Comparison of ENCODE assay signal across 25 mouse cellular contexts in genomic region chr1:173977622-173978021, GRCm38 (mm10). TPM values are rescaled to one million over a fixed set of nuclear protein-coding genes. Genes with fewer than 3 reads are reported as not detected.
DNase-seq lines count a peak whose midpoint lies in the region; ATAC-seq lines count a peak whose summit lies in the region.
"Had no signal": no experiment of that assay in that cellular context is flagged by ENCODE, and none has a peak within 500 bp of the region (broad histone marks: within the 10 kb centered on the region; RNA-seq: fewer than 3 reads in every experiment).

No protein-coding gene starts in this region.

- no peaks in the 10 kb centered on the region for H3K4me1 ChIP-seq in midbrain, embryonic 16.5 days (ENCODE audit: control insufficient read depth, insufficient read depth, low read length)
- H3K4me1 ChIP-seq: embryonic facial prominence, embryonic 10.5 days; forebrain, embryonic 13.5 days; hindbrain, embryonic 12.5 days had no signal

- ATAC-seq in megakaryocyte, adult 5-6 weeks (ENCODE audit: poor library complexity, severe bottlenecking) = peak; percentile 93
- no peak for ATAC-seq in midbrain, embryonic 16.5 days
- ATAC-seq: forebrain, embryonic 13.5 days; forebrain, postnatal 0 days; hindbrain, postnatal 0 days had no signal

- H3K9me3 ChIP-seq in midbrain, embryonic 16.5 days (replicated peaks; ENCODE audit: control insufficient read depth, low read length, poor library complexity, severe bottlenecking) = no peaks in the 10 kb centered on the region
- H3K9me3 ChIP-seq: embryonic facial prominence, embryonic 10.5 days; forebrain, embryonic 13.5 days; heart, embryonic 13.5 days; hindbrain, embryonic 12.5 days had no signal

- no peaks in the 10 kb centered on the region for H3K36me3 ChIP-seq in splenic B cell, adult 2 months (ENCODE audit: control insufficient read depth, insufficient read depth, low read length, poor library complexity, severe bottlenecking)
- no peaks in the 10 kb centered on the region for H3K36me3 ChIP-seq in midbrain, embryonic 16.5 days (ENCODE audit: control insufficient read depth, insufficient read depth, low read length)
- H3K36me3 ChIP-seq: embryonic facial prominence, embryonic 10.5 days; G1E; heart, embryonic 13.5 days; hindbrain, embryonic 12.5 days had no signal

- no peak overlapping the region for H3K4me3 ChIP-seq in midbrain, embryonic 16.5 days (ENCODE audit: low read depth, low read length)
- H3K4me3 ChIP-seq: embryonic facial prominence, embryonic 10.5 days; forebrain, embryonic 13.5 days; gastrocnemius, adult 2 months; heart, embryonic 13.5 days; hindbrain, embryonic 12.5 days had no signal

- H3K4me2 ChIP-seq in midbrain, embryonic 16.5 days (ENCODE audit: low read length) = no peak overlapping the region
- H3K4me2 ChIP-seq: forebrain, embryonic 13.5 days; heart, embryonic 13.5 days; hindbrain, embryonic 12.5 days had no signal

- H3K27me3 ChIP-seq in splenic B cell, adult 2 months (ENCODE audit: control insufficient read depth, insufficient read depth, low read length, poor library complexity, severe bottlenecking) = no peaks in the 10 kb centered on the region
- H3K27me3 ChIP-seq in midbrain, embryonic 16.5 days (ENCODE audit: control insufficient read depth, insufficient read depth, low read depth, low read length) = no peaks in the 10 kb centered on the region
- H3K27me3 ChIP-seq: forebrain, embryonic 13.5 days; heart, embryonic 13.5 days; hindbrain, embryonic 12.5 days had no signal

- peak; percentile 6 to 18 for DNase-seq in spleen, postnatal 36 days (ENCODE audit: low spot score in 2 of 2)
- DNase-seq in spleen, postnatal 10 days (ENCODE audit: low spot score in 2 of 2) = no peak
- DNase-seq in ZHBTc4 (ENCODE audit: low read depth, low spot score) = peak; percentile 0
- DNase-seq in splenic B cell, adult 2 months (ENCODE audit: low read depth, low spot score) = peak; percentile 73
- no peak for DNase-seq in testis, postnatal 10 days (ENCODE audit: low spot score)
- no peak for DNase-seq in thymus, postnatal 0 days (ENCODE audit: low spot score)
- DNase-seq: adrenal gland, adult 8-10 months; adrenal gland, postnatal 36 days; cerebellum, adult 8-10 months; cerebellum, postnatal 25 days; forebrain, postnatal 0 days; gastrocnemius, adult 2 months; gastrocnemius, postnatal 25 days; heart, adult 11 months; heart, postnatal 36 days had no signal

- no peak overlapping the region for H3K9ac ChIP-seq in midbrain, embryonic 16.5 days (ENCODE audit: low read depth, low read length)
- H3K9ac ChIP-seq: forebrain, embryonic 13.5 days; forebrain, postnatal 0 days; heart, embryonic 13.5 days; hindbrain, embryonic 12.5 days had no signal

- no peak overlapping the region for H3K27ac ChIP-seq in midbrain, embryonic 16.5 days (ENCODE audit: low read length)
- H3K27ac ChIP-seq: embryonic facial prominence, embryonic 10.5 days; forebrain, embryonic 13.5 days; gastrocnemius, adult 2 months; heart, embryonic 13.5 days; hindbrain, embryonic 12.5 days; hindbrain, postnatal 0 days had no signal

RNA-seq across cellular contexts. Expression of gene Ifi202b, which starts 4.9 kb away (rescaled TPM):
- not detected in 2 replicates for total RNA-seq in megakaryocyte, adult 5-6 weeks (2015)
- not detected in 2 replicates for total RNA-seq in megakaryocyte, adult 5-6 weeks (2017)
- polyA plus RNA-seq in midbrain, embryonic 16.5 days (2015; fragmentation: Nextera tagmentation; extraction: Ambion mirVana) = 0.10 TPM in 1 of 2 replicates, not detected in the other
- polyA plus RNA-seq in thymus, postnatal 0 days (2015; fragmentation: Nextera tagmentation; extraction: Ambion mirVana) = 4.4 and 6.3 TPM in 2 replicates
- total RNA-seq: adrenal gland, adult 8-10 months; adrenal gland, postnatal 36 days; forebrain, postnatal 0 days; gastrocnemius, adult 2 months; gastrocnemius, postnatal 25 days; heart, postnatal 36 days; hindbrain, postnatal 0 days had no signal
- polyA plus RNA-seq: embryonic facial prominence, embryonic 10.5 days; forebrain, embryonic 13.5 days; forebrain, postnatal 0 days; G1E; heart, embryonic 13.5 days; heart, postnatal 0 days; hindbrain, embryonic 12.5 days; intestine, embryonic 14.5 days had no signal

RNA-seq across cellular contexts. Expression of gene Ifi203, which starts 35.1 kb away (rescaled TPM):
- 263 and 285 TPM in 2 replicates for total RNA-seq in megakaryocyte, adult 5-6 weeks (2015)
- total RNA-seq in megakaryocyte, adult 5-6 weeks (2017) = 122 and 154 TPM in 2 replicates
- 0.35 and 0.47 TPM in 2 replicates for polyA plus RNA-seq in midbrain, embryonic 16.5 days (2015; fragmentation: Nextera tagmentation; extraction: Ambion mirVana)
- 43.8 and 44.3 TPM in 2 replicates for polyA plus RNA-seq in thymus, postnatal 0 days (2015; fragmentation: Nextera tagmentation; extraction: Ambion mirVana)
- polyA plus RNA-seq: embryonic facial prominence, embryonic 10.5 days; G1E had no signal

RNA-seq across cellular contexts. Expression of gene Mndal, which starts 35.3 kb away (rescaled TPM):
- 360 and 361 TPM in 2 replicates for total RNA-seq in megakaryocyte, adult 5-6 weeks (2015)
- total RNA-seq in megakaryocyte, adult 5-6 weeks (2017) = 254 and 258 TPM in 2 replicates
- polyA plus RNA-seq in midbrain, embryonic 16.5 days (2015; fragmentation: Nextera tagmentation; extraction: Ambion mirVana) = 1.1 and 1.2 TPM in 2 replicates
- 79.6 and 80.1 TPM in 2 replicates for polyA plus RNA-seq in thymus, postnatal 0 days (2015; fragmentation: Nextera tagmentation; extraction: Ambion mirVana)
- polyA plus RNA-seq: embryonic facial prominence, embryonic 10.5 days; G1E had no signal

RNA-seq across cellular contexts. Expression of gene Ifi205, which starts 54.0 kb away (rescaled TPM):
- 33.5 and 35.2 TPM in 2 replicates for total RNA-seq in megakaryocyte, adult 5-6 weeks (2015)
- total RNA-seq in megakaryocyte, adult 5-6 weeks (2017) = 25.3 and 27.3 TPM in 2 replicates
- not detected in 2 replicates for polyA plus RNA-seq in midbrain, embryonic 16.5 days (2015; fragmentation: Nextera tagmentation; extraction: Ambion mirVana)
- polyA plus RNA-seq in thymus, postnatal 0 days (2015; fragmentation: Nextera tagmentation; extraction: Ambion mirVana) = 10.2 and 10.4 TPM in 2 replicates
- total RNA-seq: forebrain, postnatal 0 days; hindbrain, postnatal 0 days had no signal
- polyA plus RNA-seq: embryonic facial prominence, embryonic 10.5 days; forebrain, embryonic 13.5 days; forebrain, postnatal 0 days; G1E; hindbrain, embryonic 12.5 days; hindbrain, postnatal 0 days had no signal

Comparison
In these comparisons a context has a peak if more than half of its experiments do, and no peak if none do; other contexts are left out.
1. DNase-seq: peak in spleen, postnatal 36 days (2 of 2), ZHBTc4 (single experiment) and splenic B cell, adult 2 months (single experiment); none in spleen, postnatal 10 days (0 of 2), testis, postnatal 10 days (single experiment) and thymus, postnatal 0 days (single experiment).
2. RNA of gene Ifi203, which starts 35.1 kb away (polyA plus RNA-seq): 43.8 to 44.3 TPM in thymus, postnatal 0 days; 0.35 to 0.47 TPM in midbrain, embryonic 16.5 days; every median in the first group is over 10 times any median in the second.
3. RNA of gene Mndal, which starts 35.3 kb away (polyA plus RNA-seq): 79.6 to 80.1 TPM in thymus, postnatal 0 days; 1.1 to 1.2 TPM in midbrain, embryonic 16.5 days; every median in the first group is over 10 times any median in the second.